Mouse (Mus musculus): ENCODE results near the gene Fasn. TPM values are rescaled to one million over a fixed set of nuclear protein-coding genes. Genes with fewer than 3 reads are reported as not detected.
A peak's percentile ranks its signal among the peaks of the same experiment; 100 is the strongest.

Fasn gene
- polyA plus RNA-seq, 1 experiment from 2014 or later: 118 TPM

DNA sequence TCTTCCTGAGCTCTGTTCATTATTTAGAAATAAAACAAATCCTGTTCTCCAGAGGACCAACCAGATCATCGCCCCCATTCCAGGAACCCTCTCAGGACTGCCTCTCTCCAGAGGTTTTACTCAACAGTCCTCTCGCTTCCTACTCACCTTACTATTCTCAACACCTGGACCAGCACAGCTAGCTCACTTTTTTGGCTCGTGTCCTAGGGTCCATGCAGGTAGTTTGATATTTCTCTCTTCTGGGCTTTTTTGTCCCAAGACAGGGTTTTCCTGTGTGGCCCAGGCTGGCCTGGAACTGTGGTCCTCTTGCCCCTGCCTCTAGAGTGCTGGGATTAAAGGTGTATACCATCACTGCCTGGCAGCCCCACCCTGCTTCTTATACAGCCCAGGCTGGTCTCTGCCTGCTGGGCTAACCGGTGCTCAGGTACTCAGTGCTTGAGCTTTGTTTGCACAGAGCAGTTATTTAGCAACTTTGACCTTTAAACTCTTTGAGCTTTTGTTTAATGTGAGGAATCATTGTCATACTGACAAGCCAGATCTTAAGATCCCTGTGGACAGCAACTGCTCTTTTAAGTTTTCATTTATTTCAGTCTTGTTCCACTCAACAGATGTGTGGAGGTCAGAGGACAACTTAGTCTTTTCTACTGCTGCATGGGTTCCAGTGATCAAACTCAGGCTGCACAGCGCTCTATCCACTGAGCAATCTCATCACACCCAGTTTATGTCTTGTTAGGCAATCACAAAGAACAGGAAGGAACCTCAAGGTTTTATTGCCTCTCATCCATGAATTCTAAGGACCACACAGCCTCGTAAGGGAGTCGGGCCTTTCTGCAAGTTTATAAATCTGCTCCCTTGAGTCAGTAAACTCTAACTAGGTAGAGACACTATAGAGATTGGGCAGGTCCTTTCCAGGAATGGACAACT, 18.7 kb downstream of the Fasn start:
- H3K36me3 ChIP-seq (replicated peaks): peaks cover 57% of the 10 kb centered on the region
- H3K9me3 ChIP-seq: no peaks in the 10 kb centered on the region
- no peak overlapping the region for H3K4me3 ChIP-seq (replicated peaks)
- H3K4me1 ChIP-seq: 0 out of 2 replicates have a peak, but pooled peaks cover 2% of the 10 kb centered on the region
- H3K27ac ChIP-seq: no peak overlapping the region
- no peak overlapping the region for H3K4me2 ChIP-seq
- H3K9ac ChIP-seq: no peak overlapping the region
- no peaks in the 10 kb centered on the region for H3K27me3 ChIP-seq
- WGBS: 91% methylated on average over 7 of the region's 7 CpGs
- ATAC-seq (ENCODE audit: low FRiP score): no peak

DNA sequence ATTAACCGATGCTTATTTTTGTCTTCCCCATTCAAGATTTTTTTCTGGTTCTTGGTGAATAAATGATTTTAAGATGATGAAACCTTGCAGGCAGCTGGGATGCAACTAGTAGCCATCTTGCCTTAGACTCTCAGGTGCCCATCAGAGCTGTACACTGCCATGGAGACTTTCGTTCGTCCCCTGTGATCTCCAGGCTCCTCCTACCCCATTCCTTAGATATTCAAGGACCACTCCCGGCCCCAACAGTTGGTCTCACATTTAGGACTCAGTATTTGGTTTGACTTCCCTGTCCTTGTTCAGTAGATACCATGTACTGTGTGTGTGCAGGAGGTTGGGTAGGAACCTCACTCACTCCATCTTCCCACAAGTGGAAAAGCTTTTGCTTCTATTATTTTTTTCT, 19.6 kb downstream of the Fasn start:
- WGBS: 72% methylated on average over 4 of the region's 4 CpGs
- H3K27me3 ChIP-seq: no peaks in the 10 kb centered on the region
- H3K4me2 ChIP-seq: no peak overlapping the region
- no peak overlapping the region for H3K4me3 ChIP-seq (replicated peaks)
- H3K9me3 ChIP-seq: no peaks in the 10 kb centered on the region
- no peak for ATAC-seq (ENCODE audit: low FRiP score)
- H3K36me3 ChIP-seq (replicated peaks): peaks cover 49% of the 10 kb centered on the region
- H3K27ac ChIP-seq: no peak overlapping the region
- H3K4me1 ChIP-seq: peaks cover 9% of the 10 kb centered on the region
- H3K9ac ChIP-seq: no peak overlapping the region

DNA sequence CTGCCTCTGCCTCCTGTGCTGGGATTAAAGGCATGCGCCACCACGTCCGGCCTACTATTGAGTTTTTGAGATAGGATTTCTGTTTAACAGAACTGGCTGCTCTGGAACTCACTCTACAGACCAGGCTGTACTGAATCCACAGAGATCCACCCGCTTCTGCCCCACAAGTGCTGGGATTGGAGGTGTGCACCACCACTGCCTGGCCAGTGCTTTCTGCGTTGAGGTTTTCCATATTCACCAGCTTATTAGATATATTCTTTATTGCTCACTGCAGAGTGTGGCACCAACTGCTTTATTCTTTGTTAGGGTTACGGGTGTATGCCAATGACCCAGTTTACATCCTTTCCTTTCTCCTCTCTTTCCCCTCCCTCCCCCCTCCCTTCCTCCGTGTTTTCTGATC, 20.1 kb downstream of the Fasn start:
- no peak for ATAC-seq (ENCODE audit: low FRiP score)
- no peak overlapping the region for H3K9ac ChIP-seq
- peaks cover 44% of the 10 kb centered on the region for H3K36me3 ChIP-seq (replicated peaks)
- no peaks in the 10 kb centered on the region for H3K9me3 ChIP-seq
- no peak overlapping the region for H3K27ac ChIP-seq
- H3K4me3 ChIP-seq (replicated peaks): no peak overlapping the region
- 79% methylated on average over 7 of the region's 7 CpGs for WGBS
- no peak overlapping the region for H3K4me2 ChIP-seq
- H3K4me1 ChIP-seq: peaks cover 10% of the 10 kb centered on the region
- no peaks in the 10 kb centered on the region for H3K27me3 ChIP-seq

DNA sequence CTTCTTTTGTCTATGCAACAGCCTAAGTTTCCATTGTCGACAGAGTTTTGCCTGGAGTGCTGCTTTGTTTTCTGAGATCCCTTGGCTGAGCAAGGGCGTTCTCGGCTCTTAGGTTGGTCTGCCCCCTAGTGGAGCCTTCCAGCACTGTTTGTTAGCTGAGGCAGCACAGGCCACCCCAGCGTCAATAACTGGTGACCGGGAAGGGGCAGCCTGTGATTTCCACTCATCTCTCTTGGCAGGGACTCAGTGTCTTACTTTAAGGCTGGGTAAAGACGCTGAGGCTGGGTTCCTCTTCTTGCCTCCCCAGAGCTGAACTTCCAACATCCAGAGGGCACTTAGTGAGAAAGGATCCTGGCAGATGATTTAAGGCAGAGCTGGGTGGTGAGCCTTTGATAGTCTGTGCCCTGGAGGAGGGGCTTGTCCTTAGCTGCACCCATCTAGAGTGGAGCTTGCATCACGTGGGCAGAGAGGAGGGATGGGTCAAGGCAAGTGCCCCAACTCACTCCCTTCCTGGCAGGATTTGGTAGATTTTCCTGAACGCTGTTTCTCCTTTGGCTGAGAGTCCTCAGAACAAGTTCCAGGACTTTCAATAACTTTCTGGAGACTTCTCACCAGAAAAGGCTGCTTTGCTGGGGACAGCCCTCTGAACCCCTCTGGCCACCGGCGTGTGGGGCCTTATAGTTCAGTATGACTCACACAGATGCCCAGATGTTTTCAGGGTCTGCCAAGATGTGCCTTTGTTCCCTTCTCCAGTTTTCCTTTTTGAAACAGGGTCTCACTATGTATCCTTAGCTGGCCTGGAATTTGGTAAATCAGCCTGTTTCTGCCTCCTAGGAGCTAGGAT, 24.1 kb downstream of the Fasn start:
- Histone ChIP-seq H3K4me1 (peaks cover 19% of the 10 kb centered on the region), H3K27ac (peak overlapping the region; percentile 42; the same call in 1 of the 2 replicates), H3K36me3 (replicated peaks) (peaks cover 4% of the 10 kb centered on the region), H3K9ac (no peak overlapping the region; the same call in 1 of the 2 replicates), H3K9me3 (no peaks in the 10 kb centered on the region), H3K4me3 (replicated peaks) (no peak overlapping the region), H3K27me3 (no peaks in the 10 kb centered on the region), H3K4me2 (no peak overlapping the region; the same call in 1 of the 2 replicates)
- 15% methylated on average over 10 of the region's 10 CpGs for WGBS
- ATAC-seq (ENCODE audit: low FRiP score): peak; percentile 62; the same call in 1 of the 2 replicates

DNA sequence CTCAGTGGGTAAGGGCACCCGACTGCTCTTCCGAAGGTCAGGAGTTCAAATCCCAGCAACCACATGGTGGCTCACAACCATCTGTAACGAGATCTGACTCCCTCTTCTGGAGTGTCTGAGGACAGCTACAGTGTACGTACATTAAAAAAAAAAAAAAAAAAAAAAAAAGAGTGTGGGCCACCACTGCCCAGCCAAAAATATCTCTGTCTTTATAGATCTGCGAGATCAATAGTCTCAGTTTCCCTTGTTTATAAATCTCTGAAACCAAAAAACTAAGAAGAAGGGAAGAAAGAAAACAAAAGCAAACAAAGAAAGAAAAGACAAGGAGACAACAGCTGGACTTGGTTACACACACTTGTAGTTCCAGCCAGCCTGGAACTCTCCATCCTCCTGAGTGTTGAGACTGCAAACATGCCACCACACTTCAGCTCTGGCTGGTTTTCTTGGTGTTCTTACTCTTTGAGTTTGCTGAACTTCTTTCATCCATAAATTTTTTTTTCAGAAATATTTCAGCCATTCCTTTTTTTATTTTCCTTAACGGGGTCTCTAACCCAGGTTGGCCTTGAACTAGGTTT, 24.9 kb downstream of the Fasn start:
- no peak overlapping the region for H3K4me2 ChIP-seq
- no peak overlapping the region for H3K4me3 ChIP-seq (replicated peaks)
- H3K27me3 ChIP-seq: no peaks in the 10 kb centered on the region
- H3K36me3 ChIP-seq (replicated peaks): peaks cover 3% of the 10 kb centered on the region; the same call in 1 of the 2 replicates
- no peaks in the 10 kb centered on the region for H3K9me3 ChIP-seq
- no peak overlapping the region for H3K9ac ChIP-seq
- H3K4me1 ChIP-seq: peaks cover 28% of the 10 kb centered on the region
- no peak for ATAC-seq (ENCODE audit: low FRiP score)
- WGBS: 83% methylated on average over 6 of the region's 6 CpGs
- no peak overlapping the region for H3K27ac ChIP-seq

DNA sequence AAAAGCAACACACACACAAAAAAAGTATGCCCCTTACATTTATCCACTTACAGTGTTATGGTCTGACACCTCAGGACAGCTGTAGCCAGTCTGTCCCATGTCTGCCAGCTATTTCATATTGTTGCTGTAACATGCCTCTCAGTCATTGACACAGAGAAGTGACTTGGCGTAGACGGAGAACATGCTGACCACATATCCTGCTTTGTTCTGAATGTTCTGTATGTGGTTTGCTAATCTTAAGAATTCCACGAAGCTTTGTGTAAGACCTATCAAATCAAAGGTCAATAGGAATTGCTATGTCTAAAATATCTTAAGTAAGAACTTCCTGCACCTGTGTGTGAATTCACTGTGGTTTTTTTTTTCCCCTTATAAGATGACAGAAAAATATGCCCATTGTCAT, 26.1 kb downstream of the Fasn start:
- H3K27me3 ChIP-seq: no peaks in the 10 kb centered on the region
- no peak overlapping the region for H3K4me3 ChIP-seq (replicated peaks)
- no peaks in the 10 kb centered on the region for H3K9me3 ChIP-seq
- peaks cover 13% of the 10 kb centered on the region; the same call in 1 of the 2 replicates for H3K36me3 ChIP-seq (replicated peaks)
- ATAC-seq (ENCODE audit: low FRiP score): no peak
- 93% methylated on average over 3 of the region's 3 CpGs for WGBS
- no peak overlapping the region for H3K4me2 ChIP-seq
- H3K27ac ChIP-seq: no peak overlapping the region
- H3K4me1 ChIP-seq: peaks cover 31% of the 10 kb centered on the region
- no peak overlapping the region for H3K9ac ChIP-seq

DNA sequence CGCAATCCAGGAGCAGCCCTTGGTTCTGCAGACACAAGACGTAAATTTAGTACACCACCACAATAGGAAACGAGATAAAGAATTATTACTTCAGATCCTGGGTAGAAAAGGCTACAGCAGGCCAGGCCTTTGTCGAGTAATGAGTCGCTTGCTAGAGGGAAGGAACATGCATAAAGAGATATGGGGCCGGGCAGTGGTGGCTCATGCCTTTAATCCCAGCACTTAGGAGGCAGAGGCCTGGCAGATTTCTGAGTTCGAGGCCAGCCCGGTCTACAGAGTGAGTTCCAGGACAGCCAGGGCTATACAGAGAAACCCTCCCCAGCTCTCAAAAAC, 27.8 kb downstream of the Fasn start:
- Histone ChIP-seq H3K36me3 (replicated peaks) (peaks cover 30% of the 10 kb centered on the region), H3K27ac (peak overlapping the region; percentile 75), H3K27me3 (no peaks in the 10 kb centered on the region), H3K4me3 (replicated peaks) (peak overlapping the region; percentile 98), H3K9me3 (no peaks in the 10 kb centered on the region), H3K4me1 (peaks cover 31% of the 10 kb centered on the region), H3K9ac (peak overlapping the region; percentile 38), H3K4me2 (peak overlapping the region; percentile 99)
- ATAC-seq (ENCODE audit: low FRiP score): peak; percentile 54; the same call in 1 of the 2 replicates
- 23% methylated on average over 8 of the region's 8 CpGs for WGBS

DNA sequence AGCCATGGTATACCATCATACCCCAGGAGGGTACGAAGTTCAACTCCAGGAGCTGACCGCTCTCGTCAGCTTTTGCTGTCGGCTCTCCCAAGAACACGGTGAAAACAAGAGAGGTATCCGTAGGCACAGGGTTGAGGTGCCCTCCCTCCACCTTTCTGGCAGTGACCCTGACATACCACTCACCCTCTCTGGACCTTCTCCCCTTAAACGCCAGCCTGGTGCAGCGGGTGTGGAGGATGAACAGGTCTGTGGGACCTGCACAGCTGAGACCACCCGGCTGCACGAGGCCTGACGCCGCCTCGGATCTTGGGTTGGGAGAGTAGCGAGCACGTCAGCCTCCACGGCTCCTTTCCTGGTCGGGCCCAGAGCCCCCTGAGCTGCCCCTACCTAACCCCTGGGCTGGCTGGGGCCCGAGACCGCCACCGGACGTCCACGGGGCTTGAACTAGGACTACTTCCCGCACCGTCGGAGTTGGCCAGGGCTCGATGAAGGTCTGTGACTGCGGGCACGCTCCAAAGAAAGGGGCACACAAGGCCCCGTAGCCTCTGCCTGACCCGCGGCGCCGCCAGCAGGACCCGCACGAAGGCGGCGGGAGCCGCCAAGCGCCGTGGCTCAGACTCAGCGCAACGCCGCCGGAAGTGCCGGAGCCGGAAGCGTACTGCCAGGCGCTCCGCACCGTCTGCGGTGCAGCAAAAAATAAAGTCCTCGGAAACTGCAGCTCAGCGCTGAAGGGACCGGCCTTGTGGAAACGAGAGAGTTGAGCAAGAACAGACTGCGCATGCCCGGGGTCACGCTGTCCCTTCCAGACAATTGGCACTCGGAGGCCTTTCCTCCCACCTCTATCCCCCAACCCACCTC, 28.4 kb downstream of the Fasn start, which contains the start of gene Dus1l:
Gene Dus1l (minus strand): TSS at position 648 of the 858 bp plus-strand sequence.
- WGBS: 3% methylated on average over 59 of the region's 59 CpGs
- H3K4me3 ChIP-seq (replicated peaks): peak within 1 kb of the TSS; percentile 98
- no peaks in the 10 kb centered on the region for H3K9me3 ChIP-seq
- H3K27me3 ChIP-seq: no peaks in the 10 kb centered on the region
- peak within 1 kb of the TSS; percentile 99 for H3K4me2 ChIP-seq
- peaks cover 31% of the 10 kb centered on the region for H3K4me1 ChIP-seq
- peak within 1 kb of the TSS; percentile 75 for H3K27ac ChIP-seq
- peak; percentile 89 for ATAC-seq (ENCODE audit: low FRiP score)
- peak within 1 kb of the TSS; percentile 95 for H3K9ac ChIP-seq
- H3K36me3 ChIP-seq (replicated peaks): peaks cover 36% of the 10 kb centered on the region

DNA sequence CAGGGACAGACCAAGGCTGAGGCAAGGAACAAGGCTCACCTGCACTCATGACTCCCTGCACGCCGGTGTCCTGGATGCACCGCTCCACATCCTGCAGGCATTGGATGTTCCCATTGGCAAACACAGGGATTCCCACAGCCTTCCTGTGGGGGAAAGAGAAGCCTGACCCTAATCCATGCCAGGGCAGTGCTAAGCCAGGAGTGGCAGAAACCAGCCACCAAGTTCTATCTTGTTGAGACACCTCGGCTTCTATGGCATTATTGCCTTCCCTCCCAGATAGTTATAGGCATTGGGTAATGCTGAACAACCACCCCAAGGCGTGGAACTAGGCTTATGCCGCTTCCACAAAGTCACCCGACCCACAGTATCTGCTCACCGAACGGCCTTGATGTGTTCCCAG, 31.7 kb downstream of the Fasn start:
- peaks cover 67% of the 10 kb centered on the region for H3K36me3 ChIP-seq (replicated peaks)
- H3K4me1 ChIP-seq: peaks cover 21% of the 10 kb centered on the region
- H3K27me3 ChIP-seq: no peaks in the 10 kb centered on the region
- 92% methylated on average over 9 of the region's 9 CpGs for WGBS
- no peak overlapping the region for H3K4me3 ChIP-seq (replicated peaks)
- no peak overlapping the region for H3K27ac ChIP-seq
- ATAC-seq (ENCODE audit: low FRiP score): no peak
- H3K9me3 ChIP-seq: no peaks in the 10 kb centered on the region
- H3K9ac ChIP-seq: no peak overlapping the region
- no peak overlapping the region for H3K4me2 ChIP-seq

DNA sequence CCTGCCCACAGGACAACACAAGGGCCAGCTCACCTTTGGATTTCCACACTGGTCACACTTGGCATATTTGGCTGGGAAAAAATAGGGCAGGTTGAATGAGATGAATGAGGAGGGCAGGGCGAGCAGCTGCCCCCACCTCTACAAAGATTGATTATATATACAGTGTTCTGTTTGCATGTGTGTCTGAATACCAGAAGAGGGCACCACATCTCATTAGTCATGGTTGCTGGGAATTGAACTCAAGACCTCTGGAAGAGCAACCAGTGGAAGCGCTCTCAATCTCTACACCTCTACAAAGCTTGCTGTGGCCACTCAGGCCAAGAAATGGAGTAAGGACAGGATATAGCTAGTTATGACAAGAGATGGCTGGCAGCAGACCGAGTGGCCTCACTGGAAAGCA, 34.5 kb downstream of the Fasn start:
- Histone ChIP-seq H3K9ac (no peak overlapping the region), H3K4me1 (peaks cover 17% of the 10 kb centered on the region), H3K4me3 (replicated peaks) (no peak overlapping the region), H3K27ac (no peak overlapping the region), H3K9me3 (no peaks in the 10 kb centered on the region), H3K4me2 (no peak overlapping the region), H3K36me3 (replicated peaks) (peaks cover 87% of the 10 kb centered on the region), H3K27me3 (no peaks in the 10 kb centered on the region)
- ATAC-seq (ENCODE audit: low FRiP score): no peak
- whole genome bisulfite sequencing: 83% methylated on average over 3 of the region's 3 CpGs

DNA sequence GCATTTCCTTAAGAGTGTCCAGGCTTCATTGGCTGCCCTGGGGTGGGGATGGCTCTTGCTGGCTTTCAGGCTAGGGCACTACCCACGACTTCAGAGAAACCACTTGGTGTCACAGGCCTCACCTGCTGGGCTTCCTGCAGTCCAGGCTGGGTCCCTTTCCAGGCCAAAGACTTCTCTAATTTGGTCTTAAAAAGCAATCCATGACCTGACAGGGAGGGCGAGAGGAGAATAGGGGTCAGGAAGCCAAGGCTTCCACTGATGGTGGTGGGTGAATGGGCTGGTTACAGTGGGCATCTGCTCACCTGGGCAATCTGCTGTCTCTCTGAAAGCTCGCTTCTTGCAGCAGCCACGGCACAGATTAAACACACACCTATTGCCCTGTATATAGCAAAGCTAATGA, 35.0 kb downstream of the Fasn start:
- H3K9me3 ChIP-seq: no peaks in the 10 kb centered on the region
- no peak overlapping the region for H3K9ac ChIP-seq
- H3K36me3 ChIP-seq (replicated peaks): peaks cover 83% of the 10 kb centered on the region
- peaks cover 15% of the 10 kb centered on the region for H3K4me1 ChIP-seq
- 0 out of 2 replicates have a peak overlapping the region, but pooled peaks have one; percentile 5 for H3K4me3 ChIP-seq (replicated peaks)
- no peak overlapping the region for H3K4me2 ChIP-seq
- H3K27ac ChIP-seq: no peak overlapping the region
- no peaks in the 10 kb centered on the region for H3K27me3 ChIP-seq
- whole genome bisulfite sequencing: 84% methylated on average over 4 of the region's 4 CpGs
- no peak for ATAC-seq (ENCODE audit: low FRiP score)

Data from forebrain, embryonic 12.5 days (tissue).